Mouse (Mus musculus) heart, adult 2 months (tissue): ENCODE results near the gene Btnl1. TPM values are rescaled to one million over a fixed set of nuclear protein-coding genes. Genes with fewer than 3 reads are reported as not detected.

Experiments used
- DNase-seq, 2 experiments: peaks; one replicate each; pipeline ENCODE4 v3.0.0; 2021
- H3K27ac ChIP-seq: fragments of 200-600 bp; 2 replicates; pipeline ENCODE4 v1.8.1; 2022
- H3K27me3 ChIP-seq: fragments of 200-500 bp; 2 replicates; pipeline ENCODE4 v1.6.1; 2012; ENCODE audit warnings: mild to moderate bottlenecking, low read length, inconsistent platforms, mixed read lengths; ENCODE audit not compliant: control insufficient read depth, insufficient read depth
- H3K36me3 ChIP-seq: fragments of 200-500 bp; 2 replicates; pipeline ENCODE4 v1.6.1; 2012; ENCODE audit warnings: low read length, inconsistent platforms; ENCODE audit not compliant: control insufficient read depth, insufficient read depth
- H3K4me1 ChIP-seq: fragments of 200-500 bp; 2 replicates; pipeline ENCODE4 v1.6.1; 2011; ENCODE audit warnings: low read length; ENCODE audit not compliant: control insufficient read depth, insufficient read depth
- H3K4me3 ChIP-seq: fragments of 200-600 bp; 2 replicates; pipeline ENCODE4 v1.8.1; 2022
- H3K79me2 ChIP-seq: fragments of 200-500 bp; replicated peaks from 2 replicates; pipeline ENCODE4 v1.6.1; 2012; ENCODE audit warnings: mild to moderate bottlenecking, inconsistent platforms, low read length, moderate library complexity, mixed read lengths; ENCODE audit not compliant: control insufficient read depth, insufficient read depth
- H3K9ac ChIP-seq: fragments of 200-500 bp; 2 replicates; pipeline ENCODE4 v1.6.1; 2012; ENCODE audit warnings: low read depth, mild to moderate bottlenecking, control low read depth, inconsistent platforms, low read length, mixed read lengths
- CTCF ChIP-seq: fragments of 200-600 bp; IDR thresholded peaks from 2 replicates; pipeline ENCODE4 v1.8.1; 2022; ENCODE audit warnings: antibody characterized with exemption, mild to moderate bottlenecking, moderate library complexity
- EP300 ChIP-seq: fragments of 200-500 bp; IDR thresholded peaks from 2 replicates; pipeline ENCODE4 v1.6.1; 2011; ENCODE audit warnings: low read depth, low read length, control low read depth; ENCODE audit not compliant: insufficient read depth
- POLR2A ChIP-seq: fragments of 200-500 bp; IDR thresholded peaks from 2 replicates; pipeline ENCODE4 v1.6.1; 2011; ENCODE audit warnings: mild to moderate bottlenecking, low read depth, low read length, control low read depth; ENCODE audit not compliant: insufficient read depth
- WGBS: fragments of 180-500 bp; shearing (Covaris S2); methylation state at CpG from one replicate; pipeline ENCODE4 v1.1.7; 2018; 5-methylcytosine and 5-hydroxymethylcytosine counted together
- intact Hi-C: fragments of 180-260 bp; cut with DNase I; formaldehyde crosslinking; loops from one replicate; pipeline ENCODE4 v1.15.1; 2025
- polyA plus RNA-seq: library from polyadenylated mRNA; depleted of rRNA; stranded (reverse); fragments of >200 nt; gene quantifications from 2 replicates; pipeline ENCODE4 v1.2.3, GENCODE M21; 2012
- total RNA-seq, 2 experiments: library from RNA; stranded (reverse); gene quantifications; 2 replicates each; pipeline ENCODE4 v1.2.3; 2021

The Btnl1 gene
- total and polyA plus RNA-seq, 3 experiments: not detected

- 41% methylated on average over 3 of the region's 3 CpGs for WGBS
- Histone ChIP-seq H3K4me3 (no peak overlapping the region), H3K27me3 (no peaks in the 10 kb centered on the region), H3K4me1 (no peaks in the 10 kb centered on the region; the same call in 1 of the 2 replicates), H3K27ac (no peak overlapping the region), H3K79me2 (no peaks in the 10 kb centered on the region), H3K36me3 (no peaks in the 10 kb centered on the region), H3K9ac (no peak overlapping the region)
- DNase-seq: no peak
- intact Hi-C loops: loop anchor here (10.0 kb wide), 1 partner anchor 251 kb away; the partner anchor contains the start of gene H2-Oa
- no peak for TF ChIP-seq CTCF
Observed at GRCm38 (mm10) chr17:34346041-34346440, 30.9 kb upstream of the Btnl1 start.

GRCm38 (mm10) chr17:34347606-34348308 lies 29.2 kb upstream of the Btnl1 start:
- peak in 1 of 2 experiments; percentile 71 for DNase-seq
- TF ChIP-seq CTCF (no peak), EP300 (no peak), POLR2A (no peak)
- Histone ChIP-seq H3K27ac (no peak overlapping the region), H3K4me1 (no peaks in the 10 kb centered on the region), H3K9ac (no peak overlapping the region), H3K36me3 (no peaks in the 10 kb centered on the region), H3K79me2 (no peaks in the 10 kb centered on the region), H3K27me3 (no peaks in the 10 kb centered on the region), H3K4me3 (no peak overlapping the region)
- WGBS: 35% methylated on average over 6 of the region's 6 CpGs
- intact Hi-C loops: loop anchor here (2.0 to 10.0 kb wide), 2 partner anchors 177 to 253 kb away; partner anchors contain the start of gene H2-Oa

- peak; percentile 58 to 74 for DNase-seq
- WGBS: 2% methylated on average over 4 of the region's 4 CpGs
- intact Hi-C loops: loop anchor here (1.0 to 10.0 kb wide), 3 partner anchors 99 to 255 kb away; partner anchors contain the start of gene H2-Oa
- peak; percentile 92 for TF ChIP-seq CTCF
- 0 out of 2 replicates have a peak, but pooled peaks have one; percentile 19 for TF ChIP-seq EP300
- no peak for TF ChIP-seq POLR2A
- Histone ChIP-seq H3K36me3 (no peaks in the 10 kb centered on the region), H3K9ac (no peak overlapping the region), H3K4me3 (no peak overlapping the region), H3K4me1 (no peaks in the 10 kb centered on the region), H3K79me2 (no peaks in the 10 kb centered on the region), H3K27me3 (0 out of 2 replicates have a peak, but pooled peaks cover 3% of the 10 kb centered on the region), H3K27ac (no peak overlapping the region)
Observed at GRCm38 (mm10) chr17:34349429-34349828, 27.5 kb upstream of the Btnl1 start.

GRCm38 (mm10) chr17:34354539-34354938 lies 22.4 kb upstream of the Btnl1 start, which contains the start of gene Btnl2:
Gene Btnl2, plus strand, starts transcription at chr17:34354822.
- no peak for DNase-seq
- TF ChIP-seq CTCF (no peak), POLR2A (no peak), EP300 (no peak)
- 78% methylated on average over 5 of the region's 5 CpGs for WGBS

GRCm38 (mm10) chr17:34354940-34355339 lies 22.0 kb upstream of the Btnl1 start:
- Histone ChIP-seq H3K9ac (no peak overlapping the region), H3K27me3 (peaks cover 4% of the 10 kb centered on the region; the same call in 1 of the 2 replicates), H3K4me3 (no peak overlapping the region), H3K36me3 (no peaks in the 10 kb centered on the region), H3K27ac (peak overlapping the region; percentile 5; the same call in 1 of the 2 replicates), H3K79me2 (no peaks in the 10 kb centered on the region), H3K4me1 (no peaks in the 10 kb centered on the region; the same call in 1 of the 2 replicates)
- TF ChIP-seq EP300 (no peak), POLR2A (no peak), CTCF (no peak)
- 48% methylated on average over 1 of the region's 1 CpGs for WGBS
- intact Hi-C loops: no loop called here
- no peak for DNase-seq

More at GRCm38 (mm10) chr17:34354539-34354938, 22.4 kb upstream of the Btnl1 start, which contains the start of gene Btnl2:
- Histone ChIP-seq H3K4me1 (no peaks in the 10 kb centered on the region; the same call in 1 of the 2 replicates), H3K9ac (no peak within 1 kb of the TSS), H3K79me2 (no peaks in the 10 kb centered on the region), H3K27ac (peak within 1 kb of the TSS; percentile 5; the same call in 1 of the 2 replicates), H3K4me3 (no peak within 1 kb of the TSS), H3K27me3 (peaks cover 3% of the 10 kb centered on the region; the same call in 1 of the 2 replicates), H3K36me3 (no peaks in the 10 kb centered on the region)
- intact Hi-C loops: no loop called here

- no peaks in the 10 kb centered on the region for H3K79me2 ChIP-seq
- WGBS: 74% methylated on average over 15 of the region's 15 CpGs
- no peak overlapping the region for H3K9ac ChIP-seq
- H3K4me3 ChIP-seq: no peak overlapping the region
- H3K36me3 ChIP-seq: no peaks in the 10 kb centered on the region
- H3K4me1 ChIP-seq: no peaks in the 10 kb centered on the region
- DNase-seq: no peak
- intact Hi-C loops: no loop called here
- TF ChIP-seq CTCF (no peak), EP300 (no peak), POLR2A (no peak)
- peaks cover 1% of the 10 kb centered on the region for H3K27me3 ChIP-seq
- no peak overlapping the region for H3K27ac ChIP-seq
Observed at GRCm38 (mm10) chr17:34362954-34363546, 13.9 kb upstream of the Btnl1 start.
